Mouse (Mus musculus) thymus, adult 2 months (tissue): ENCODE measurements at regions not wholly inside any gene's neighbourhood (a gene's known extent, or its start where the extent isn't known, plus 50 kb on each side); places are given as distances from the start of the nearest gene placed in this dataset.

Source experiments
- CTCF ChIP-seq: fragments of 200-500 bp; IDR thresholded peaks from 2 replicates; pipeline ENCODE4 v1.5.1; 2012; ENCODE audit warnings: mild to moderate bottlenecking, control low read depth, low read length, moderate library complexity, borderline replicate concordance; ENCODE audit not compliant: control insufficient read depth, poor library complexity, insufficient read depth; ENCODE audit errors: extremely low read depth
- POLR2A ChIP-seq: fragments of 200-500 bp; IDR thresholded peaks from 2 replicates; pipeline ENCODE4 v1.6.1; 2012; ENCODE audit warnings: mild to moderate bottlenecking, low read length, control low read depth, moderate library complexity; ENCODE audit not compliant: control insufficient read depth, poor library complexity, insufficient read depth; ENCODE audit errors: extremely low read depth

GRCm38 (mm10) chrX:167035639-167036038, 173.5 kb downstream of the Tmsb4x start:
- TF ChIP-seq POLR2A = no peak
- no peak for TF ChIP-seq CTCF
